Mouse (Mus musculus) liver, embryonic 15.5 days (tissue): Measurements from ENCODE around the gene Opn4. TPM values are rescaled to one million over a fixed set of nuclear protein-coding genes. Genes with fewer than 3 reads are reported as not detected.

ENCODE experiments used
- ATAC-seq: fragments of 200-750 bp; cut with Nextera tagmentation; 2 replicates; pipeline ENCODE4 v1.8.0; 2017; ENCODE audit warnings: moderate number of reproducible peaks, mild to moderate bottlenecking, moderate library complexity; ENCODE audit not compliant: insufficient read depth
- H3K27ac ChIP-seq: fragments of 300-500 bp; sonication (generic); replicated peaks from 2 replicates; pipeline ENCODE4 v1.5.1; 2015; ENCODE audit warnings: mild to moderate bottlenecking, inconsistent platforms
- H3K27me3 ChIP-seq: fragments of 300-500 bp; sonication (generic); 2 replicates; pipeline ENCODE4 v1.6.1; 2015; ENCODE audit warnings: mild to moderate bottlenecking, inconsistent platforms
- H3K36me3 ChIP-seq: fragments of 300-500 bp; sonication (generic); replicated peaks from 2 replicates; pipeline ENCODE4 v1.6.1; 2015; ENCODE audit warnings: moderate library complexity, mild to moderate bottlenecking, inconsistent platforms
- H3K4me1 ChIP-seq: fragments of 300-500 bp; sonication (generic); replicated peaks from 2 replicates; pipeline ENCODE4 v1.6.1; 2015; ENCODE audit warnings: inconsistent platforms
- H3K4me2 ChIP-seq: fragments of 300-500 bp; sonication (generic); 2 replicates; pipeline ENCODE4 v1.6.1; 2015; ENCODE audit warnings: moderate library complexity, mild to moderate bottlenecking, inconsistent platforms
- H3K4me3 ChIP-seq: fragments of 300-500 bp; sonication (generic); replicated peaks from 2 replicates; pipeline ENCODE4 v1.5.1; 2015; ENCODE audit warnings: mild to moderate bottlenecking, inconsistent platforms
- H3K9ac ChIP-seq: fragments of 300-500 bp; sonication (generic); 2 replicates; pipeline ENCODE4 v1.6.1; 2015; ENCODE audit warnings: moderate library complexity, mild to moderate bottlenecking, inconsistent platforms
- H3K9me3 ChIP-seq: fragments of 300-500 bp; sonication (generic); replicated peaks from 2 replicates; pipeline ENCODE4 v1.6.1; 2016; ENCODE audit warnings: inconsistent platforms
- WGBS: fragments of 180-500 bp; shearing (Covaris S2); methylation state at CpG from one replicate; pipeline ENCODE4 v1.1.7; 2015; ENCODE audit warnings: mixed read lengths; ENCODE audit not compliant: insufficient replicate concordance; 5-methylcytosine and 5-hydroxymethylcytosine counted together
- polyA plus RNA-seq: library from polyadenylated mRNA; unstranded; fragments of >200 nt; fragmentation: Nextera tagmentation; extraction: Ambion mirVana; gene quantifications from 2 replicates; pipeline ENCODE4 v1.2.1, GENCODE M21; 2015

The Opn4 gene
- polyA plus RNA-seq, 1 experiment from 2014 or later: not detected

- H3K27ac ChIP-seq: no peak overlapping the region
- H3K4me3 ChIP-seq: no peak overlapping the region
- WGBS: 63% methylated on average over 5 of the region's 5 CpGs
- H3K4me1 ChIP-seq: no peaks in the 10 kb centered on the region
- H3K9ac ChIP-seq: no peak overlapping the region
- no peak for ATAC-seq
- H3K27me3 ChIP-seq: peaks cover 55% of the 10 kb centered on the region
- no peak overlapping the region for H3K4me2 ChIP-seq
- no peaks in the 10 kb centered on the region for H3K9me3 ChIP-seq
- H3K36me3 ChIP-seq: no peaks in the 10 kb centered on the region
These were observed 58.0 kb downstream of the Opn4 start for GRCm38 (mm10) chr14:34541896-34542295.

- H3K27ac ChIP-seq: no peak overlapping the region
- peaks cover 45% of the 10 kb centered on the region for H3K27me3 ChIP-seq
- no peak overlapping the region for H3K9ac ChIP-seq
- no peak overlapping the region for H3K4me2 ChIP-seq
- no peaks in the 10 kb centered on the region for H3K9me3 ChIP-seq
- WGBS: 9% methylated on average over 17 of the region's 17 CpGs
- no peak overlapping the region for H3K4me3 ChIP-seq
- H3K4me1 ChIP-seq: no peaks in the 10 kb centered on the region
- H3K36me3 ChIP-seq: no peaks in the 10 kb centered on the region
- no peak for ATAC-seq
These were observed 59.2 kb downstream of the Opn4 start for GRCm38 (mm10) chr14:34540685-34541162.

Other genes starting within 250 kb of the Opn4 start
- 0.25 and 0.33 TPM in 2 replicates for gene Fam25c, start 244.7 kb downstream of the Opn4 start, polyA plus RNA-seq
- 0.21 and 0.41 TPM in 2 replicates for gene Sncg, start 225.4 kb downstream of the Opn4 start, polyA plus RNA-seq
- 2.6 and 2.8 TPM in 2 replicates for gene Mmrn2, start 224.7 kb downstream of the Opn4 start, polyA plus RNA-seq
- 4.0 and 5.3 TPM in 2 replicates for gene Bmpr1a, start 96.8 kb downstream of the Opn4 start, polyA plus RNA-seq
- not detected in 2 replicates for gene 9230112D13Rik, start 77.3 kb downstream of the Opn4 start, polyA plus RNA-seq
- 3.2 and 4.2 TPM in 2 replicates for gene Ldb3, start 11.5 kb downstream of the Opn4 start, polyA plus RNA-seq
- 22.9 TPM in 2 replicates for gene Wapl, start 73.8 kb upstream of the Opn4 start, polyA plus RNA-seq
- gene Grid1, start 220.0 kb upstream of the Opn4 start, polyA plus RNA-seq: 0.10 and 0.20 TPM in 2 replicates